Mouse (Mus musculus): ENCODE data around the gene Tmem131.
"Not testable (repeated sequence)": the region's sequence is repeated elsewhere in the genome, so short reads cannot be mapped to it uniquely, and the experiment has no call there.

The Tmem131 gene

DNA sequence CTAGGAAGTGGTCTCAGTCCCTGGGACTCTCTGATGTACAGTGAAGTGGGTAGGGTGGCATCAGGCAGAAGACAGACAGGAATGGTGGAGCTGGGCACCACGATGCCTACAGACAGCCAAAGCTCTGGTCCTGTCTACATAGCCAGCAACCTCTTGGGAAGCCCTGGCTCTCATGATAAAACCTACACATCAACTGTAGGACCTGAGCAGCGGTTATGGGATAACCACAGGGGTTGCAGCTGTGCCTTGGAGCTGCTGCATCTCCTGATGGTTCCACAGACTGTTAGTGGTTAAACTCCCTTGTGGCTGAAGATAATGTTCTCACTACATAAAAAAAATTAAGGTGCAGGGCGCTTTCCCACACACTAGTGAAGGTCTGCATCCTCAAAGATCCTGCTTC lies 107.9 kb downstream of the Tmem131 start:
- no peak for DNase-seq (ENCODE audit: low read depth, low spot score)

DNA sequence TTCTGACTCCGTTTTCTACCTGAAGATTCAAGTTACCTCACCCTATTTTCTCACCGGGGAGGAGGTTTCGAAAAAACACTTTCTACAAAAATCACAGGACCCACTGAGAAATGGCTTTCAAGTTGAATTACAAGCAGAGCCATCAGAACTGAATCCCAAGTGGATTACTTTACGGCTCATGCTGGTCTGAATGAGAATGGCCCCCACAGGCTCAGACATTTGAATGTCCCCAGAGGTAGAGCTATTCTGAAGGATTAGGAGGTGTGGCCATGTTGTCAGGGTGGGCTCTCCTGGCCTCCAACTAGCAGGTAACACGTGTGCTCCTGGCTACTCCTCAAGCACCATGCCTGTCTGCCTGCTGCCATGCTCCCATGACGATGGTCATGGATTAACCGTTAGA lies 109.4 kb downstream of the Tmem131 start:
- DNase-seq (ENCODE audit: low read depth, low spot score), result no peak

DNA sequence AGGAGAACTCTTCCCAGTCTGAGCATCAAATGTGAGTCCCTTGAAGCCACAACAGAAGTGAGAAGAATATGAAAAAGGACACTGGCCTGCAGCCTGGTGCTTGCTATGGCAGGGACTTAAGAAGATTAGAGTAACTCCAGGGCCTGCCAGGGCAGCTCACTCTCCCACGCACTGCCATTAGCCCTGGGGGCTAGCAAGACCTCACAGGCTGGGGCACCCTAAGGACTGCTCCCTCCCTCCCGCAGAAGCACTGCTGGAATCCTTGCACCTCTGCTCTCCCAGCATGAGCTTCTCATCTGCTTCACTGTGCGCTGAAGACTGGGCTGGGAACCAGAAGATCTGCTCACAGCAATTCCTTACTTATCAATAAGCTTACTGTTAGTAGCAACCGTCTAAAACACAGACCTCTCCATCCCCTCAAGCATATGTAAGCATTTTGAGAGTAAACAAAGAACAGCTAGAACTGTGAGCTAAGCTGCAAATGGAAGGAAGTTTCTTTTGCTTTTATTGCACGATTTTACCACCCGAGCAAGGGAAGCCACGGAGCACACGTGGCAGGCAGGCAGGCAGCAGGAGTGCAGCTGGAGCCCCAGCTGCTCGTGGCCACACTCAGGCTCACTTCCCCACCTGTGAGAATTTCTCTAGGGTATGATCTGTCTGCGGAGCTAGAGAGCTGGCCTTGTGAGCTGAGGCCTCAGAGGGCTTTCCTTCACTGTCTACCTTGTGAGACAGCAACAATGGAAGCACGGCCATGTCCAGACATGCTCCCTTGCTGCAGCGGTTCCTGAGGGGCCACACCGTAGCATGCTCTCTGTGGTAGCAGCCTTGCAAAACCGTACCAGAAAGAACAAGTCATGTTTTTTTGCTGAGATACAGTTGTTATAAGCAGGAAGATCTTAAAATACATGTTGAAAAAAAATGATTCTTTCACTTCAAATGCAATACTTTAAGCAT lies 112.3 kb downstream of the Tmem131 start:
- peak; percentile 19 for DNase-seq (ENCODE audit: low read depth, low spot score)

DNA sequence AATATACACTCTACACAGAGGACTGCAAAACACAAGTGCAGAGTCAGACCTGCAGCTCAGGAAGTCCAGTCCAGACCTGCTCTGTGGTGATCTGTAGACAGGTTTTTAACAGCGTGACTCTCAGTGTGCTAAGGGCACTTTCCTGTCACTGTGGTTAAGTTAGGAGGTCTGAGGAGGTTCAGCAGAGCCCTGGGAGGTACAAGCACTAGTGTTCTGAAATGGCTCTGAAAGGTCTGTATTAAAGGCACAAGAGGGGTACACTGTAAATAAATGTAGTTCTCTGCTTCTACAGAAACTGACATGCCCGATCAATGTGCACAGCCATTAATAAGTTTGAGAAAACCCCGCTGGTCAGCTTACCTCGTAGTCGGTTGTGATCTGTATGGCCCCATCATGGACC lies 119.1 kb downstream of the Tmem131 start:
- DNase-seq (ENCODE audit: low read depth, low spot score), result no peak

DNA sequence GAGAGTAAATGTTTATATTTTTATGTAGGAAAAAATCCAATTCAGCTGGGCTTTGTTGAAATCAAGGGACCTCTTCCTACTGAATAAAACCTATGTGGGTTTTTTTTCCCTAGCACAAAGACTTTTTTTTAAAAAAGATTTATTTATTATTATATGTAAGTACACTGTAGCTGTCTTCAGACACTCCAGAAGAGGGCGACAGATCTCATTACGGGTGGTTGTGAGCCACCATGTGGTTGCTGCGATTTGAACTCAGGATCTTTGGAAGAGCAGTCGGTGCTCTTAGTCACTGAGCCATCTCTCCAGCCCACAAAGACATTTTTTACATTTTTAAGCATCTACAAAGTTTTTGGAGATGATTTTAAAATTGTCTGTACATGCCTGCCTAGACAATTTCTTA lies 121.5 kb downstream of the Tmem131 start:
- not testable (repeated sequence) for DNase-seq (ENCODE audit: low read depth, low spot score)

DNA sequence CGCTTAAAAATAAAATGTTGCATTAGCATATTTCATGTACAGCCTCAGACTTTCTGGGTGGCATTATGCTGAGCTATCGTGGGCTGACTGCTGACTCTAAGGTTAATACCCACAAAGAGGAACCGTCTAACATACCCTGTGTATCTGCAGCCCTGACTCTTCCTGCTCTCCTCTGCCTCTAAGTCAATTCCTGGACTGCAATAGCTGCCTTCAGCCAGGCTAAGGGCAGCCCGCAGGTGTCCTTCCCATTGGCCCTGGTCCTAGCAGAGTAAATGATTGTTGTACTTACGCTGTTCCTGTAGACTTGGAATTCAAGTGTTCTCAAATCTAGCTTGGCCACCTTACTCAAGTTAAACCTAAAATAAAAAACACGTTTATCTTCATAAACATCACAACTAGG lies 128.3 kb downstream of the Tmem131 start:
- DNase-seq (ENCODE audit: low read depth, low spot score), result no peak

DNA sequence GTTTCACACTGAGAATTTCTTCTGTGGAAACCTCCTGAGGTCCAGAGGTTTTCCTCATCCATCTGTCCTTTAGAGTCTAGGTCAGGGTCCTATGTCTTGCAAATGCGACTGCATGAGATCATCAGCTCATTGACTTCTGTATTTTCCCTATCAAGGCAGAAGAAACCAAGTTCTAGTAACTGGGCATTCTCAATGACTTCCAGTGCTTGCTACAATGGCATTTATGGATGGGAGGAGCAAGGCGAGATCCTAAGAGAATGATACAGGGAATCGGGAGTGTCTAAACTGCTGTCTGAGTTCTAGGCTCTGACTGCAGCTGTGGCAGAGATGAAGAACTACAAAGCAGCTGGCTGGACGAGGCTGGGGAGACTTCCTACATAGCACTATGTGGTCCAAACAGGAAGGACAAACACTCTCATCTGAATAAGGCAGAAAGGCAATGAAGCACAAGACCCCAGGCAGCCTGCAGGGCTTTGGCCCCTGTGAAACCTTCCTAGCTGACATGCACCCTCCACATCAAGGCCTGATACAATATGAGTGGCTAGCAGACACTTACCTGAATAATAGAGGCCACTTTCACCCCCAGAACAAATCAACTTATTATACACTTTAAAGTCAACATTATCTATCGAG lies 129.1 kb downstream of the Tmem131 start:
- no peak for DNase-seq (ENCODE audit: low read depth, low spot score)

DNA sequence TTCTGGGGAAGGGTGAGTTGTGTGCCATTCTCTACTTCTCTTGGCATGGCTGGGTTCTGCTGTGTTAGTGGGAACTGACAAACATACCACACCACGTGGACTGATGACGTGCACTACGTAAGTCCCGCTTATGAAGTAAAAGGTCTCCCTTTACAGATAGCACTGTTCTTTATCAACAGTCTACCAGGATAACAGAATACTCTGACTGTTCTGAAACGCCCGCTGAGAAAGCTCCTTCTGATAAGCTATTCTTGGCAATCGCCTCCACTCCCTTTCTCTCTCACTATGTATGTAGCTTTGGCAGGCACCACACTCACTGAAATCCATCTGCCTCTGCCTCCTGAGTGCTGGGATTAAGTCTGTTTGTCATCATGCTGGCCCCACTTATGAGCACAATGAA lies 130.1 kb downstream of the Tmem131 start:
- DNase-seq (ENCODE audit: low read depth, low spot score), result no peak

DNA sequence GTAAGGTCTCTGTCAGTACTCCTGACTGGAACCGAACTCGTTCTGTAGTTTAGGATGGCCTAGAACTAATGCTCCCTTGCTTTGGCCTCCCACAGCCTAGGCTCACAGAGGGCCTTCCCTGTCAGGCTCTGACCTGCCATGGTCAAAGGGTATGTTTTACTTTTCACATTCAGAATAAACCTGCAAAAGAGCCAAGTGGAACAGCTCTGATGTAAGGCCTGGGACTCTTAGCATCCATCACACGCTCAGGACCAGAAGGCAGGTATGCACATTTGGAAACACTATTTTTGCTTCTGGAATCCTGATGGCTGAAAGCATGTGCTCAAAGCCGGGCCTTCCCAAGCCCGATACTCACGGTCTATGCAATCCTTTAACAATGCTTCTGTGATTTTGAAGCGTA lies 131.7 kb downstream of the Tmem131 start:
- no peak for DNase-seq (ENCODE audit: low read depth, low spot score)

DNA sequence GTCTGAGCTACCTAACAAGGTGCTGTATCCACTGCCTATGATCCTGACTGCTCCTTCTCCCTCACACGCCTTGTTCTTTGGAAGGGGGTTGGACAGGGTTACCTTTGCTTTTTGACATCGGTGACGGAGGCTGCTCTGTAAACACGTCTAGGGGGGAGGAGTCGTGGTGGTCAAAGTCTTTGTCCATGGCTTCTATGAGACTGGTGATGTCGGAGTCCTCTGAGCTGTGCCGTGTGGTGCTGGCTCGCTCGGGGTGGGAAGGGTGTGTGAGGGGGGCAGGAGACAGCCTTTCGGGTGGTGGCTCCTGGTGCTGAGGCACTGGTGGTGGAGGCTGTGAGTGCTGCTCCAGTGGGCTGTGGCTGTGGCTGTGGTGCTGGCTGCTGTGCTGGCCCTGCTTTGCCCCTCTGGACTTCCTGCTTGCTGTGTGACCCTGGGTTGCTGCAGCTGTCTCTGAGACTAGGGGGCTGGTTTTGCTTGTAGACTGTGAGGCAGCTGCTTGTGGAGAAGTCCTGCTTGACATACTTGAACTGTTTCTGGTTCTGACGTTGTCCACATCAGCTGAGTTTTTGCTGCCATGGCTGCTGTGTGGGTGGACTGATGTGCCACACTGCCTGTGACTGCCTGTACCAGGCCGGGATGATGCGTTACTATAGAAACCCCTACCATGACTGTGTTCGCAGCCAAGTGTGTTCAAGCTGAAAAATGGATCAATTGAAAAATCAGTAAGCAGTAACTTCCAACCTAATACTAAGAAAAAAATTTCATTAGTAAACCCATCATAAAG lies 135.5 kb downstream of the Tmem131 start:
- DNase-seq (ENCODE audit: low read depth, low spot score), result no peak

DNA sequence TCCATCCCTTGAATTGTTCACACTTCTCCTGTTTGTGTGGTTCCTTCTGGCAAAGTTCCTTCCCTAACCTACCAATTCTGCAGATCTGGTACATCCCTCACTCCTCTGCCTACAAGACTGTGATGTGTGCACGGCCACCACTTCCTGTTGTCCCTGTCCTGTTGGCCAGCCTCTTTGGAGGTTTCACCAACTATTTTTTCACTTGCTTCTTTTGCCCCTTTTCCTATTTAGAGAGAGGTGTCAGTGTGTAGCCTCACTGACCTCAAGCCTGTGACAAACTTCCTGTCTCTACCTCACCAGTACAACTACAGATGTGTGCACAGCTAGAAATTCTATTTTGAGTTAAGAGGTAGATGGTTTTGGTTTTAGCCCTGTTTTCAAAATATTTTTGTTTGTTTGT lies 136.4 kb downstream of the Tmem131 start:
- DNase-seq (ENCODE audit: low read depth, low spot score), result no peak

DNA sequence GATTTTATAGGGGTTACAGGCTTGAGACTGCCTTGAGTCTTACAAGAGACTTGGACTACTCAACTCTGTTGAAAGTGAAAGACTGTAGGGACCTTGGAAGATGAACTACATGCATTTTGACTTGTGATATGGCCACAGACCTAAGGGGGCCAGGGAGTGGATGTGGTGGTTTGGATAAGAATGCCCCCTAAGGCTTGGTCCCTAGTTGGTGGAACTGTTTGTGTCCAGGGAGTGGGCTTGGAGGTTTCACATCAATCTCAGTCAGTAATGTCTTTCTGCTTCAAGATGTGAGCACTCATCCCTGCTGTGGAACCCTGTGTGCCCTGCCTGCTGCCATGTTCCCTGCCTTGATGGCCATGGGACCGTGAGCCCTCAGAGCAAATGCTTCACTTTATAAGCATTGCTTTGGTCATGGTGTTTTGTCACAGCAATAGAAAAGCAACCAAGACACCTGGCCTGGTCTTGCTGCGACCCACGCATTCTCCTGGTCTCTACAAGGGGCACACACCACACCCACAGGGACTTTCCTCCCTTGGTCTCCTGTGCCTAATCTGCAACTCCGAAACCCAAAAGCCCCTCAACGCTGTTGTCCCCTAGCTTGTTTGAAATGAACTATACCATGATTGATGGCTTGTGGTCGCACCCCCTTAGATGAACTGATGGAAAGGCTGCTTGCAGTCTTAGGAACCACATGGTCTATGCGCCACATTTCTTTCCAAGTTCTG lies 137.1 kb downstream of the Tmem131 start:
- DNase-seq (ENCODE audit: low read depth, low spot score), result no peak

DNA sequence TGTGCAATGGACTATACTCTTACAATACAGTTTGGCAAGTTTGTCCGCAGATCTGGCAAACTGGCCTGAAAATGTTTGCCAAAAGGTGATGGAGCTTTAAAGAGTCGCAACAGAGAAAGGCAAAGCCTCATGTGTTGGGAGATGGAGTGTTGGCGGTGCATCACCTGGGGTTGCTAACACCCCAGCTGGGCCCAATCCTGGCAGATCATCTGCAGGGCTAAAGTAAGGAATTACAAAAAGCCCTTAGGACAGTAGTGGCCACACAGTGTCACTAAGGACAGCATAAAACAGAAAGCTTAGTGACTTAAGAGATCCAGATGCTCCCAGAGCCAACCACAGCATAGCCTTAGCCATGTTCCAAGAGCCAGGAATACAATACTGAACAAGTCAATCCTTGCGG lies 138.6 kb downstream of the Tmem131 start:
- DNase-seq (ENCODE audit: low read depth, low spot score), result no peak

DNA sequence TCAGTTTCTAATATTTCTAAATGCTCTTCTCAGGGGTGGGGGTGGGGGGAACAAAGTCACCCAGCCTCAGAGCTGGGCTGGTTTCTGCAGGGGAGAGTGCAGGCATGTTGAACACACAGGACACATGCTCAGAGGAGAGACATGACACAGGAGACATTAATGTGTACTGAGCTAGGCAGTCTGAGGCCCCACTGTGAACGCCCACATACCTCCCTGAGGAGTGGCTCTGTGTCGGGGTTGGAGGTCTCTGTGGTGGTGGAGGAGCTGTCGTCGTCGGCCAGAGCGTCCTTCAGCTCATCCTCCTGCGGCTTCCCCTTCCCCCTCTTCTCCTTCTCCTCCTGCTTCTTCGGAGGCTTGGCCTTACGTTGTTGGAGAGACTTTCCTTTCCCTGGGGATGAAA lies 139.2 kb downstream of the Tmem131 start:
- no peak for DNase-seq (ENCODE audit: low read depth, low spot score)

DNA sequence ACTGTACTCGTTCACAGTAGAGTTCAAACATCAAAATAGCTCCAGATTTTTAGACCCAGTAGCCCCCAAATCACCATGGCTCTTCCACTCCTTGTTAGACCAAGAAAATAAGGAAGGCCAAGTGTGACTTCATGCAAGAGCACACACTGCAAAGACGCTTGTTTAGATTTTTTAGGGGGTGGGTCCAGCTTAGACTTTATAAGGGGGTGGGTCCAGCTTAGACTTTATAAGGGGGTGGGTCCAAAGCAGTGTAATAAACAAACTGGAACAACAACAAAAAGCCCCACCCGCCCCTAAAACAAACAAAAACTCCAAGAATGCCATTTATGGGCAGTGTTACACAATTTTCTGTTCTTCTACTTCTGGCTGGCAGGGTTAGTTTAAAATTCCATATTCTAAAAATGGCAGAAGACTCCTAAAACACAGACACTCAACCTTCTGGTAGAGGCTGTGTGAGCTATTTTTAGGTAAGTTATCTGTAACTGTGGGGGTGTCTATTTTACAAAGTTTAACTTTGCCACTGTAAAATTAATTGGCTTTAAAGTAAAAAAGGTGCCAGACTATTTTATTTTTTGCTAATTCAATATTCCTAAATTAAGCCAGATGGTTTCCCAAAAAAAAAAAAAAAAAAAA lies 143.0 kb downstream of the Tmem131 start:
- no peak for DNase-seq (ENCODE audit: low read depth, low spot score)

DNA sequence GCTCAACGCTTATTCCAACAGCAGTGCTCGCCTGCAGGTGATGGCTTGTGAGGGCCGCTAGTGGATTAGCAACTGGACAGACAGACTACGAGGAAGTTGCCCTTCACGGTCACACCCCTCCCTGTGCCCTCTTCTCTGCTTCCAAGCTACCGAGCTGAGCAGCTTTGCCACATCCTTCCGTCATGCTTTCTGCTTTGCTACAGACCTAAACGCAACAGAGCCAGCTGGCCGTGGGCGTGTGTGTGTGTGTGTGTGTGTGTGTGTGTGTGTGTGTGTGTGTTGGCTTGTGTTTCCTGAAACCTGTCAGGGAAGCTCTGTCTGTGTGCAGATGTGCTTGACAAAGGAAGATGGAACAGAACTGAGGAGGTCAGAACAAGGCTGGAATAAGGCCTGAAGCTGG lies 146.0 kb downstream of the Tmem131 start:
- DNase-seq (ENCODE audit: low read depth, low spot score), result no peak

DNA sequence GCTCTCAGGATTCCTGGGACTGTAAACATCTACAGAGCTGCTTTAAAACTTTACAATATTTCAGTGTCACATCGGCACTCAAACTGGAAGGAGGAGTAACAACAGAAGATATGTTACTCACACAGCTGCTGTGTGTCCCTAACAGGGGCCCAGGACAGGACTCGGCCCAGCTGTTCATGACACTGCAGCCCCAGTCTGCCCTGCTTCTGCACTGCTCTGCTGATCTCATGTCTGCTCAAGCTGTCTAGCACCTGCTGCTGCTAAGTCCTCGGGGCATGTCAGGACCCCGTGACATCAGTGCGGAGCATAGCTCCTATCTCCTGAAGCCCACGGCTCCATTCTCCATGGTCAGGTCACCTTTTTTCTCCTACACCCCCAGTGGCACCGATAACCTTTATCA lies 146.8 kb downstream of the Tmem131 start:
- no peak for DNase-seq (ENCODE audit: low read depth, low spot score)

DNA sequence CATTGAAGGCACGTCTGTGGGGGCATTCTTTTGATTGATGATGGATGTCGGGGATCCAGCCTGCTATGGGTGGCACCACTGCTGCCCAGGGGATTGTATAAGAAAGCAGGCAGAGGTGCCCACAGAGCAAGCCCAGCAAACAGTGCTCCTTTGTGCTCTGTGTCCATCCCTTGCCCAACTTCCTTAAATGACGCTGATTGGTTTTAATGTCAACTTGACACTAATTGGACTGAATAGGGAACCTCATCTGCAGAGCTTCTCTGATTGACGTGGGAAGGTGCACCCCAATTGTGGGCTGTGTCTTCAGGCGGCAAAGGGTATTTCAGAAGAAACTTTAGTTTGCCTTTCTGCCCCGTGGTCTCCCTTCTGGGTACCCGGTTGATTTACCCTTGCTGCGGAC lies 154.1 kb downstream of the Tmem131 start:
- no peak for DNase-seq (ENCODE audit: low read depth, low spot score)

DNA sequence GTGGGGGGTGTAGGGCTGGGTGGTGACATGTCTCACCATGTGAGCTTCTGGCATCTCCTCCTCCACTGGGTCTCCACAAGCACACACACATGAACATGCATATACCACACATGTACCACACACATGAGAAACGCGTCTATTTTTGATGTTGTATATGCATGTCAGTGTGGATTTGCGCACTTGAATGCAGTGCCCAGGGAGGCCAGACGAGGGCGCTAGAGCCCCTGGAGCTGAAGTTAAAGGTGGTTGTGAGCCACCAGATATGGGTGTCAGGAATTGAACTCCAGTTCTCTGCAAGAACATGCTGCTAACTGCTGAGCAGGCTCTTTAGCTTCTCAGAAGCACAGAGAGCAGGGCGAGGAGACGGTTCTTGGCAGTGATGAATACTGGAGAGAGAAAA lies 157.1 kb downstream of the Tmem131 start:
- DNase-seq (ENCODE audit: low read depth, low spot score), result no peak

DNA sequence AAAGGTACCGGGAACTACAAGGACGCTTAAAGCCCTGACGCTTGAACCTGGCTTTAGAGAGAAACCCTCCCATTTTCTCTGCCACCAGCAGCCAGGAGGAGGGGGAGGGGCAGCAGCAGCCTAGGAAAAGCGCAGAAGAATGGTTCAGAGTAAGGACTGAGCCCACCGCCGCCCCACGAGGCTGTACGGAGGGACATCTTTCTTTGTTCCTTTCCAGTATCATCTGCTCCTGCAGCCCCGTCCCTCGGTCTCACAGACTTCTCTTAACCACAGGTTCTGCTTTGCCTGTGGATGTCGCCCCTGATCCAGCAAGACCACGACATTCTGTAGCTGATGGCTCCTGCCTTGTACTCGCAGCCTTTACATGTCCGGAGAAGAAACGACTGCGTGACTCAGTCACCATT lies 158.2 kb downstream of the Tmem131 start:
- DNase-seq (ENCODE audit: low read depth, low spot score), result no peak
